Mouse (Mus musculus) heart, postnatal 0 days (tissue): ENCODE data around the gene Filip1l. TPM values are rescaled to one million over a fixed set of nuclear protein-coding genes. Genes with fewer than 3 reads are reported as not detected.
A peak's percentile ranks its signal among the peaks of the same experiment; 100 is the strongest.
"Not testable (repeated sequence)": the region's sequence is repeated elsewhere in the genome, so short reads cannot be mapped to it uniquely, and the experiment has no call there.

Experiments
- ATAC-seq: fragments of 200-750 bp; cut with Nextera tagmentation; 2 replicates; pipeline ENCODE4 v1.8.0; 2017; ENCODE audit warnings: low read depth, moderate number of reproducible peaks, moderate library complexity; ENCODE audit not compliant: insufficient read depth
- DNase-seq: peaks from one replicate; pipeline ENCODE4 v3.0.0-alpha.2; 2016; ENCODE audit warnings: low spot score
- H3K27ac ChIP-seq: fragments of 300-500 bp; sonication (generic); 2 replicates; pipeline ENCODE4 v1.5.1; 2014; ENCODE audit warnings: low read depth, mild to moderate bottlenecking
- H3K27me3 ChIP-seq: fragments of 300-500 bp; sonication (generic); 2 replicates; pipeline ENCODE4 v1.6.1; 2014; ENCODE audit warnings: low read length, mixed read lengths; ENCODE audit not compliant: control insufficient read depth, insufficient read depth
- H3K36me3 ChIP-seq: fragments of 300-500 bp; sonication (generic); replicated peaks from 2 replicates; pipeline ENCODE4 v1.6.1; 2014; ENCODE audit warnings: low read length, mixed read lengths; ENCODE audit not compliant: control insufficient read depth, insufficient read depth
- H3K4me1 ChIP-seq: fragments of 300-500 bp; sonication (generic); 2 replicates; pipeline ENCODE4 v1.6.1; 2014; ENCODE audit warnings: antibody characterized with exemption; ENCODE audit not compliant: control insufficient read depth, insufficient read depth
- H3K4me2 ChIP-seq: fragments of 300-500 bp; sonication (generic); 2 replicates; pipeline ENCODE4 v1.6.1; 2014; ENCODE audit warnings: low read depth, mild to moderate bottlenecking, low read length, moderate library complexity
- H3K4me3 ChIP-seq: fragments of 300-500 bp; sonication (generic); 2 replicates; pipeline ENCODE4 v1.5.1; 2014; ENCODE audit warnings: low read depth, low read length
- H3K9ac ChIP-seq: fragments of 300-500 bp; sonication (generic); replicated peaks from 2 replicates; pipeline ENCODE4 v1.6.1; 2014; ENCODE audit warnings: low read depth, low read length, mixed read lengths
- H3K9me3 ChIP-seq: fragments of 300-500 bp; sonication (generic); replicated peaks from 2 replicates; pipeline ENCODE4 v1.6.1; 2016; ENCODE audit warnings: low read length; ENCODE audit not compliant: control insufficient read depth
- CTCF ChIP-seq: IDR thresholded peaks from 2 replicates; pipeline ENCODE4 v1.5.1; 2016; ENCODE audit warnings: antibody characterized with exemption, control low read depth, low read depth
- EP300 ChIP-seq: IDR thresholded peaks from 2 replicates; pipeline ENCODE4 v1.6.1; 2016; ENCODE audit warnings: antibody characterized with exemption, low read depth
- WGBS: fragments of 180-500 bp; shearing (Covaris S2); extraction: QIAGEN DNeasy Blood & Tissue Kit; methylation state at CpG from one replicate; pipeline ENCODE4 v1.1.7; 2014; 5-methylcytosine and 5-hydroxymethylcytosine counted together
- polyA plus RNA-seq: library from polyadenylated mRNA; unstranded; fragments of >200 nt; fragmentation: Nextera tagmentation; extraction: Ambion mirVana; gene quantifications from 2 replicates; pipeline ENCODE4 v1.2.1, GENCODE M21; 2015
- total RNA-seq: library from RNA; depleted of rRNA; stranded (reverse); fragments of >200 nt; gene quantifications from 2 replicates; pipeline ENCODE4 v1.2.3, GENCODE M21; 2014; ENCODE audit warnings: low replicate concordance

The Filip1l gene
- total and polyA plus RNA-seq, 2 experiments from 2014 or later, result 14.1 to 26.0 TPM

DNA sequence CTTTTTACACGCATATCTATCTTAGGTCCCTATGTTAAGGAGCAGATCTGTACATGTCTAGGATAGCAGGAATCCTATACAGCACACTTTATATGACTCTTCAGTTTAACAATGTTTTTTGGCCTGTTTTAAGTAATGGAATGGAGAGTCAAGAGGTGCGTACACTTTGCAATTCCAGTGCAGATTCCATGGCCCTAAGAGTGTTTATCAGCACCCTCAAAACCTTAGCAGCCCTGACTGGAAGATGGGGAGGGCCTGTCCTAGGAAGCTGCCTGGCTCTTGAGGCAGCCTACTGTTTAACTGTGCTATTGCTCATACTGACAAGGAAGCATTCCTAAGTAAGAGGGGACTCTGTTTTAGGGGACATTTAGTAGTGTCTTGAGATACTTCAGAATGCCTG lies 31.4 kb downstream of the Filip1l start:
- H3K4me2 ChIP-seq, result no peak overlapping the region
- H3K9ac ChIP-seq, result no peak overlapping the region
- no peak for TF ChIP-seq EP300
- TF ChIP-seq CTCF, result no peak
- WGBS, result 81% methylated on average over 2 of the region's 2 CpGs
- no peak for DNase-seq
- no peak for ATAC-seq
- H3K4me3 ChIP-seq, result no peak overlapping the region
- H3K4me1 ChIP-seq, result peaks cover 10% of the 10 kb centered on the region
- H3K9me3 ChIP-seq, result no peaks in the 10 kb centered on the region
- H3K36me3 ChIP-seq, result no peaks in the 10 kb centered on the region
- 0 out of 2 replicates have a peak overlapping the region, but pooled peaks have one; percentile 46 for H3K27ac ChIP-seq
- H3K27me3 ChIP-seq, result no peaks in the 10 kb centered on the region

DNA sequence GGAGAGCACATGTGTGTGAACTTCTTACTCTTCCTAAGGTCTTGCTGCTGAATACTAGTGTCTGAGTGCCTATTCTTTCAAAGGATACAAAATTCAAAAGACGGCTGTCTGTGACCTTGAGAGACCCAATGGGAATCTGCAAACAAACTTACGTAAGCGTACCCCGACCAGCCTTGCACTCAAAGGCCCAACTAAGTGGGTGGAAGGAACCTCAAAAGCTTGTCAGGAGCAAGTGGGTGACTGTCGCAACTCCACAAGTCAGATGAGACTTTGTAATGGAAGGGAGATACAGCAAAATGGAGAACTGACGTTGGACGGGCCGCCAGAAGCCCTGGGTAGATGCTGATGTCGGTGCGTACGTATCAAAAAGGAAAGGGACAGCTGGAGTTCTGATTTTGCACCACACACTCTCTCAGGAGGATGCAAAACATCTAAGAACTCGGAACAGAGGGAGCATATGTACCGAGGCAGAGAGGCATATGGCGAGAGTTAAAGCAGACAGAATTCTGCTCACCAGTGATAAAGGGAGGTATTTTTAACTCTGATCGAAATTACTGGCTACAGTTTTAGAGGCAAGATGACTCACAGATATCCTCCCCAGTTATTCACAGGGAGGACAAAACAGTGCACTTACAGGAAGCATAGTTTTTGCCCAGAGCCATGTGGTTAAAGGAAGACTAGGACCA lies 36.8 kb downstream of the Filip1l start:
- Histone ChIP-seq H3K36me3 (no peaks in the 10 kb centered on the region), H3K27me3 (no peaks in the 10 kb centered on the region), H3K27ac (peak overlapping the region; percentile 25; the same call in 1 of the 2 replicates), H3K4me2 (no peak overlapping the region), H3K4me3 (no peak overlapping the region), H3K4me1 (0 out of 2 replicates have a peak, but pooled peaks cover 4% of the 10 kb centered on the region), H3K9me3 (no peaks in the 10 kb centered on the region), H3K9ac (no peak overlapping the region)
- DNase-seq, result peak; percentile 30
- no peak for TF ChIP-seq EP300
- no peak for TF ChIP-seq CTCF
- no peak for ATAC-seq
- 66% methylated on average over 15 of the region's 15 CpGs for WGBS

DNA sequence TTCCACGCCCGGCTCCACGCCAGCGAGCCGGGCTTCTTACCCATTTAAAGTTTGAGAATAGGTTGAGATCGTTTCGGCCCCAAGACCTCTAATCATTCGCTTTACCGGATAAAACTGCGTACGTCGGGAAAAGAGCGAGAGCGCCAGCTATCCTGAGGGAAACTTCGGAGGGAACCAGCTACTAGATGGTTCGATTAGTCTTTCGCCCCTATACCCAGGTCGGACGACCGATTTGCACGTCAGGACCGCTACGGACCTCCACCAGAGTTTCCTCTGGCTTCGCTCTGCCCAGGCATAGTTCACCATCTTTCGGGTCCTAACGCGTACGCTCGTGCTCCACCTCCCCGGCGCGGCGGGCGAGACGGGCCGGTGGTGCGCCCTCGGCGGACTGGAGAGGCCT lies 38.3 kb downstream of the Filip1l start:
- ATAC-seq, H3K9me3 ChIP-seq, H3K9ac ChIP-seq, H3K4me1 ChIP-seq, DNase-seq, H3K36me3 ChIP-seq, H3K4me3 ChIP-seq, H3K4me2 ChIP-seq, H3K27ac ChIP-seq, H3K27me3 ChIP-seq: not testable (repeated sequence)
- 30% methylated on average over 22 of the region's 39 CpGs for WGBS

DNA sequence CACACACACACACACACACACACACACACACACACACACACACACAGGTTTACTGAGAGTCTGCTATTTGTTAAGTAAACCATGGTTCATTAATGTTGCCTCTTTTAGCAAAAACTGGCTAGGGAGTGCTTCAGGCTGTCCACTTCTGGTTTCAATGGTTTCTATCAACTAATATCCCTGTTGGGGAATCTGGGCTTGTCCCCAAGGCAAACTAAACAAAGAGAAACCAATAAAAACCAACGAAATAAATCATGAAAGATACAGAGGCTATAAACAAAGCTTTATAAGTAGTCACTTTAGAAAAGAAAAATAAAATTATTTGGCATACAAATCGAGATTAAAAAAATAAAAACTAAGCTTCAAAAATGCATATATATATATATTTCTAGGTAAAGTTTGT lies 39.6 kb downstream of the Filip1l start:
- Histone ChIP-seq H3K4me2 (no peak overlapping the region), H3K9ac (no peak overlapping the region), H3K27ac (peak overlapping the region; percentile 78; the same call in 1 of the 2 replicates), H3K9me3 (no peaks in the 10 kb centered on the region), H3K36me3 (no peaks in the 10 kb centered on the region), H3K27me3 (no peaks in the 10 kb centered on the region), H3K4me1 (no peaks in the 10 kb centered on the region), H3K4me3 (no peak overlapping the region)
- ATAC-seq (no peak), DNase-seq (no peak)
- WGBS, result 63% methylated on average over 2 of the region's 2 CpGs
- TF ChIP-seq EP300 (no peak), CTCF (no peak)

DNA sequence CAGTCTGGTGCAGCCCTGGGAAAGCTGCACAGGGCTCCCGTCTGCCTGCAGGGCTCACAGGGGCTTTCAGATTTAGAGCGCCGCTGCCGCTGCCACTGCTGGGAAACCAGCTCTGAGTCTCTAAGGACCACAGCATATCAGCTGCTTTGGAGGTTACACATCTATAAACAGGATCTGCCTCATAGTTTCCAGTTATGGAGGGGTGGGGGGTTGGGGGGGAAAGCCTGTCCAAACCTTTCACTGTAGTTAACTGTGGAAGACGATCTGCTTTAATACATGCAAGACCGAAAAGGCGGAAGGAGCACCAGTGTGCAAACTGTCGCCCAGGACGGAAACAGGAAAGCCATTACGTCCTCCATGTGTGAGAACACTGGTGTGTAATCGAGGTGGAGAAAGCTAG lies 40.3 kb downstream of the Filip1l start:
- TF ChIP-seq EP300 (no peak; the same call in 1 of the 2 replicates), CTCF (no peak)
- Histone ChIP-seq H3K36me3 (no peaks in the 10 kb centered on the region), H3K9ac (no peak overlapping the region; the same call in 1 of the 2 replicates), H3K27ac (peak overlapping the region; percentile 78), H3K4me2 (peak overlapping the region; percentile 19), H3K4me3 (no peak overlapping the region), H3K27me3 (no peaks in the 10 kb centered on the region), H3K9me3 (no peaks in the 10 kb centered on the region), H3K4me1 (no peaks in the 10 kb centered on the region)
- ATAC-seq (no peak), DNase-seq (peak; percentile 59)
- WGBS, result 38% methylated on average over 11 of the region's 11 CpGs

DNA sequence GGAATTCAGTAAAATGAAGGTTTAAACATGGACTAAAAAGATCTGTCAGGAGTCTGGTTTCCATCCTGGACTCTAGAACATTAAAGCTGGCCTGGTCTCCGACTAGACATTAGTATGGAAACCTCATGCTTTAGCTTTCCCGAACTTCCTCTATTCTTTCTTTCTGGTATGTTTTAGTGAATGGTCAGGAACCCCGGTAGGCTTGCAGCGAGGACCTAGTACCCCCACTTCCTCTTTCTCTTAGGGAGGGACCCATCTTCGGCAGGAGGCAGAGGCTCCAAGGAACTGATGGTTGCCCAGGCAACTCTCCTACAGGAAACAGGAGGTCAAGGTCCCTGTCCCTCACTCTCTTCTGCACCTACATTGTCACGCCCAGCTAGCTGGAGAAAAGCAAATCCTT lies 43.4 kb downstream of the Filip1l start:
- no peak overlapping the region for H3K4me3 ChIP-seq
- ATAC-seq, result no peak
- no peak overlapping the region for H3K4me2 ChIP-seq
- no peak for DNase-seq
- no peaks in the 10 kb centered on the region for H3K36me3 ChIP-seq
- H3K4me1 ChIP-seq, result 0 out of 2 replicates have a peak, but pooled peaks cover under 1% of the 10 kb centered on the region
- WGBS, result 74% methylated on average over 6 of the region's 6 CpGs
- no peaks in the 10 kb centered on the region for H3K9me3 ChIP-seq
- no peak overlapping the region for H3K27ac ChIP-seq
- H3K27me3 ChIP-seq, result no peaks in the 10 kb centered on the region
- H3K9ac ChIP-seq, result no peak overlapping the region
- TF ChIP-seq CTCF (no peak), EP300 (no peak)
